Mouse (Mus musculus) CD4-positive, CD25-positive, alpha-beta regulatory T cell, adult 2 months (primary cell): ENCODE results near the gene Vma21-ps.
A peak's percentile ranks its signal among the peaks of the same experiment; 100 is the strongest.
"Not testable (repeated sequence)": the region's sequence is repeated elsewhere in the genome, so short reads cannot be mapped to it uniquely, and the experiment has no call there.

Experiments
- DNase-seq: peaks from one replicate; pipeline ENCODE4 v3.0.0-alpha.2; 2012; ENCODE audit warnings: low read depth, low spot score

Gene Vma21-ps

GRCm38 (mm10) chr4:52497144-52497543, at the start of gene Vma21-ps:
TSS of gene Vma21-ps (minus strand) at chr4:52497244.
- DNase-seq = not testable (repeated sequence)

GRCm38 (mm10) chr4:52543001-52543400, 46.0 kb upstream of the Vma21-ps start:
- DNase-seq = no peak

GRCm38 (mm10) chr4:52530636-52531035, 33.6 kb upstream of the Vma21-ps start:
- no peak for DNase-seq

GRCm38 (mm10) chr4:52526464-52526863, 29.4 kb upstream of the Vma21-ps start:
- DNase-seq = no peak

- no peak for DNase-seq
These were observed 22.3 kb upstream of the Vma21-ps start for GRCm38 (mm10) chr4:52519301-52519700.

GRCm38 (mm10) chr4:52517580-52517979, 20.5 kb upstream of the Vma21-ps start:
- no peak for DNase-seq

GRCm38 (mm10) chr4:52487486-52487885, 9.6 kb downstream of the Vma21-ps start:
- DNase-seq = no peak

GRCm38 (mm10) chr4:52473431-52473830, 23.6 kb downstream of the Vma21-ps start:
- DNase-seq = no peak

GRCm38 (mm10) chr4:52461321-52461720, 35.7 kb downstream of the Vma21-ps start:
- DNase-seq = no peak

- peak; percentile 35 for DNase-seq
These were observed 37.3 kb downstream of the Vma21-ps start for GRCm38 (mm10) chr4:52459726-52460125.
